Mouse (Mus musculus) hindbrain, embryonic 16.5 days (tissue): ENCODE measurements around the gene Gm7929. TPM values are rescaled to one million over a fixed set of nuclear protein-coding genes. Genes with fewer than 3 reads are reported as not detected.
"Not testable (repeated sequence)": the region's sequence is repeated elsewhere in the genome, so short reads cannot be mapped to it uniquely, and the experiment has no call there.

Experiments
- ATAC-seq: fragments of 200-750 bp; cut with Nextera tagmentation; 2 replicates; pipeline ENCODE4 v1.8.0; 2017; ENCODE audit warnings: moderate TSS enrichment, moderate library complexity
- H3K27ac ChIP-seq: fragments of 300-500 bp; sonication (generic); 2 replicates; pipeline ENCODE4 v1.5.1; 2014; ENCODE audit warnings: low read depth, mild to moderate bottlenecking, control low read depth, low read length, moderate library complexity
- H3K27me3 ChIP-seq: fragments of 300-500 bp; sonication (generic); replicated peaks from 2 replicates; pipeline ENCODE4 v1.6.1; 2014; ENCODE audit warnings: low read length; ENCODE audit not compliant: control insufficient read depth, insufficient read depth
- H3K36me3 ChIP-seq: fragments of 300-500 bp; sonication (generic); 2 replicates; pipeline ENCODE4 v1.6.1; 2014; ENCODE audit warnings: mild to moderate bottlenecking, low read length, moderate library complexity, mixed read lengths; ENCODE audit not compliant: control insufficient read depth, insufficient read depth
- H3K4me1 ChIP-seq: fragments of 300-500 bp; sonication (generic); 2 replicates; pipeline ENCODE4 v1.6.1; 2014; ENCODE audit warnings: low read depth, low read length; ENCODE audit not compliant: control insufficient read depth, insufficient read depth
- H3K4me2 ChIP-seq: fragments of 300-500 bp; sonication (generic); 2 replicates; pipeline ENCODE4 v1.6.1; 2014; ENCODE audit warnings: mild to moderate bottlenecking, low read length, control low read depth, moderate library complexity
- H3K4me3 ChIP-seq: fragments of 300-500 bp; sonication (generic); 2 replicates; pipeline ENCODE4 v1.5.1; 2014; ENCODE audit warnings: mild to moderate bottlenecking, low read length, control low read depth, moderate library complexity
- H3K9ac ChIP-seq: fragments of 300-500 bp; sonication (generic); 2 replicates; pipeline ENCODE4 v1.6.1; 2014; ENCODE audit warnings: low read depth, mild to moderate bottlenecking, control low read depth, low read length, moderate library complexity
- H3K9me3 ChIP-seq: fragments of 300-500 bp; sonication (generic); 2 replicates; pipeline ENCODE4 v1.6.1; 2014; ENCODE audit warnings: mild to moderate bottlenecking, low read length, moderate library complexity; ENCODE audit not compliant: control insufficient read depth
- whole genome bisulfite sequencing: fragments of 180-500 bp; shearing (Covaris S2); extraction: QIAGEN DNeasy Blood & Tissue Kit; methylation state at CpG from one replicate; pipeline ENCODE4 v1.1.7; 2014; 5-methylcytosine and 5-hydroxymethylcytosine counted together
- polyA plus RNA-seq: library from polyadenylated mRNA; unstranded; fragments of >200 nt; fragmentation: Nextera tagmentation; extraction: Ambion mirVana; gene quantifications from 2 replicates; pipeline ENCODE4 v1.2.1, GENCODE M21; 2015

Gene Gm7929
- not detected in 2 replicates for polyA plus RNA-seq

GRCm38 (mm10) chr14:41750514-41750913, at the start of gene Gm7929:
TSS of gene Gm7929 (minus strand) at chr14:41750614.
- WGBS, result no CpG with 5 or more reads among the region's 1 CpGs
- H3K27me3 ChIP-seq, H3K4me1 ChIP-seq, H3K9me3 ChIP-seq, H3K9ac ChIP-seq, H3K4me3 ChIP-seq, H3K4me2 ChIP-seq, H3K27ac ChIP-seq, H3K36me3 ChIP-seq, ATAC-seq: not testable (repeated sequence)

- H3K4me3 ChIP-seq, H3K4me1 ChIP-seq, H3K9me3 ChIP-seq, H3K27ac ChIP-seq, H3K27me3 ChIP-seq, H3K9ac ChIP-seq, ATAC-seq, H3K36me3 ChIP-seq, H3K4me2 ChIP-seq: not testable (repeated sequence)
Measured at GRCm38 (mm10) chr14:41772341-41772740, 21.9 kb upstream of the Gm7929 start, which contains the start of gene Gm47189. TSS of gene Gm47189 (minus strand) at chr14:41772441.

GRCm38 (mm10) chr14:41755931-41756330, 5.5 kb upstream of the Gm7929 start:
- not testable (repeated sequence) for H3K4me2 ChIP-seq, H3K9me3 ChIP-seq, ATAC-seq, H3K36me3 ChIP-seq, H3K27ac ChIP-seq, H3K4me1 ChIP-seq, H3K4me3 ChIP-seq, H3K27me3 ChIP-seq, H3K9ac ChIP-seq
- WGBS, result 100% methylated on average over 2 of the region's 3 CpGs

GRCm38 (mm10) chr14:41723437-41723836, 27.0 kb downstream of the Gm7929 start:
- H3K4me3 ChIP-seq, ATAC-seq, H3K27ac ChIP-seq, H3K36me3 ChIP-seq, H3K9ac ChIP-seq, H3K27me3 ChIP-seq, H3K9me3 ChIP-seq, H3K4me2 ChIP-seq, H3K4me1 ChIP-seq: not testable (repeated sequence)
- 73% methylated on average over 10 of the region's 17 CpGs for WGBS

- not testable (repeated sequence) for H3K4me2 ChIP-seq, H3K4me3 ChIP-seq, H3K27me3 ChIP-seq, H3K4me1 ChIP-seq, H3K9ac ChIP-seq, ATAC-seq, H3K27ac ChIP-seq, H3K9me3 ChIP-seq, H3K36me3 ChIP-seq
- 87% methylated on average over 1 of the region's 1 CpGs for WGBS
Measured at GRCm38 (mm10) chr14:41717180-41717579, 33.2 kb downstream of the Gm7929 start.

- not testable (repeated sequence) for H3K9ac ChIP-seq, H3K4me2 ChIP-seq, H3K4me1 ChIP-seq, H3K4me3 ChIP-seq, H3K27me3 ChIP-seq, H3K9me3 ChIP-seq, ATAC-seq, H3K36me3 ChIP-seq, H3K27ac ChIP-seq
- WGBS, result no CpG with 5 or more reads among the region's 3 CpGs
Measured at GRCm38 (mm10) chr14:41701785-41702184, 48.6 kb downstream of the Gm7929 start, which contains the start of gene Gm8068. TSS of gene Gm8068 (minus strand) at chr14:41701885.

Other genes starting within 250 kb of the Gm7929 start
- gene Gm7970, start 195.0 kb downstream of the Gm7929 start, polyA plus RNA-seq, result not detected in 2 replicates
- not detected in 2 replicates for gene 1700049E17Rik2, start 177.4 kb downstream of the Gm7929 start, polyA plus RNA-seq
- not detected in 2 replicates for gene Gm3072, start 126.0 kb downstream of the Gm7929 start, polyA plus RNA-seq
- not detected in 2 replicates for gene Gm3676, start 104.1 kb downstream of the Gm7929 start, polyA plus RNA-seq
- gene Gm8068, start 48.7 kb downstream of the Gm7929 start, polyA plus RNA-seq, result not detected in 2 replicates
- not detected in 2 replicates for gene Gm47189, start 21.8 kb upstream of the Gm7929 start, polyA plus RNA-seq
- gene Gm7980, start 156.7 kb upstream of the Gm7929 start, polyA plus RNA-seq, result not detected in 2 replicates
- not detected in 2 replicates for gene 1700049E17Rik1, start 174.3 kb upstream of the Gm7929 start, polyA plus RNA-seq
- not detected in 2 replicates for gene 1700024B05Rik, start 193.4 kb upstream of the Gm7929 start, polyA plus RNA-seq
- gene Gm6401, start 217.3 kb upstream of the Gm7929 start, polyA plus RNA-seq, result not detected in 2 replicates
- gene Gm3543, start 232.7 kb upstream of the Gm7929 start, polyA plus RNA-seq, result not detected in 2 replicates